Mouse (Mus musculus) right cerebral cortex, postnatal 25 days (tissue): Measurements from ENCODE around the gene Il13ra1.

Source experiments
- DNase-seq: peaks from one replicate; pipeline ENCODE4 v3.0.0; 2022

Gene Il13ra1

DNA sequence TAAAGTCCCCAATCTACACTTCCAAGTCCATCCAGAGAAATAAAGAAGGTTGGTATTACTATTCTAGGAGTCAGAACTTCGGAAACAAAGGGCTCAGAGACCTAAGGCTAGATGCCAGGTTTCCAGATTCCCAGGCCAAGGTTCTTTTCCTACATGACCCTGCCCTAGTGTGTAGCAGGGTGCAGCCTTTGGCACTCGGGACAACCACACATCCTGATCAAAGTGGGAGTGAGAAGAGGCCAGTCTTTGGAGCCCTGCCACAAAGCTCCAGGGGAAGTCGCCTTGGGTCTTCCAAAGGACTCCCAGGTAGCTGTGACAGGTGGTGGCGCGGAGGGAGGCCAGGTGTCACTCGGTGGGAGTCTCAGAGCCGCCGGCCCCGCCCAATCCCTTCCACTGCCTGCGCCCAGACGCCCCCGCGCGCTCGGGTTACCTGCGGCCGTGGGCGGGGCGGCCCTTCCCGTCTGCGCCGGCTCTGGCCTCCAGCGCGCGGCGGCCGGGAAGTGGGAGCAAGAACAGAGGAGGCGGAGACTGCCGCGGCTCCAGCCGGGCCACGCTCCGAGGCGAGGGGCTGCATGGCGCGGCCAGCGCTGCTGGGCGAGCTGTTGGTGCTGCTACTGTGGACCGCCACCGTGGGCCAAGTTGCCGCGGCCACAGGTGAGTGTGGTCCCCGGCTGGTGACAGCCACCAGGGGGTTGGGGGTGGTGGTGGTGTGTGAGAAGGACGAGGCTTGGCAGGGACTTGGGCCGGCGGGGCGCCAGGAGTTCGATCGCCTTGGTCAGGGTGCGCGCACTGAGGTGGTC, at the start of gene Il13ra1:
Gene Il13ra1, plus strand, starts transcription at position 489 of the 800 bp plus-strand sequence.
- DNase-seq = peak; percentile 7

- no peak for DNase-seq
These were observed 37.9 kb upstream of the Il13ra1 start for GRCm38 (mm10) chrX:36073997-36074396.

DNA sequence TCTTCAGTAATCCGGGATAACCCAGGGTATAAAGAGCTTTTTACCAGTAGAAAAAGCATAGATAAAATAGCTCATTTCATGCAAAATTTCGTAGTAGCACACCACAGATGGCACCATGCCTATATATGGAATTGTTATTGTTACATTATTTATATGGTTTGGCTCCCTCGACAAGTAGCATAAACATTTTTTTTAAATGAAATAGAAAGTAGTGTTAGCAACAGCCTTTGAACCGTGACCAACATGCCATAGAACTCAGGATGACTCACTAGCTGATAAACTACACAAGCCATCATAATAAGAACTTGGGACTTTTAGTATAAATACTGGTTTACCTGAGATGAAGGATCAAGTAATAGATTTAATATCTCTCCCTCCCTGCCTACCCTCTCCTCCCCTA, 34.7 kb upstream of the Il13ra1 start:
- DNase-seq = no peak

DNA sequence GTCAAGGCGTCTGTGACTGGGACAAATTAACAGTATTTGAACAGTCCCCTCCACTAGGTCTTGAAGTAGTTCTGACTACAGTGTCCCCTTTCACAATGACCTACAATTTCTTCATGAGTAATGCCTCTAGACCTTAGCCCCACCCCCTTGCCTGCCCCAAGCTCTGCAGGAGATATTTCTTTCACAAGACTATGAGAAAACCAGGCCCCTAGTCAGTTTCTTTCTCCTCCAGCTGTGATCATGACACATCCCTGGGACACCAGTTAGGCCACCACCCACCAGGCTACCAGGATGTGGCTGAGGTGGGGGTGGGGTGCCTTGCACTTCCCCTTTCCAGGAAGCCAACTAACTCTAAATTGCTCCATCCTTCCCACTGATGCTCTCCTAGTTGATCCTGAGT, 29.0 kb upstream of the Il13ra1 start:
- no peak for DNase-seq

- no peak for DNase-seq
These were observed 23.2 kb upstream of the Il13ra1 start for GRCm38 (mm10) chrX:36088464-36089256.

DNA sequence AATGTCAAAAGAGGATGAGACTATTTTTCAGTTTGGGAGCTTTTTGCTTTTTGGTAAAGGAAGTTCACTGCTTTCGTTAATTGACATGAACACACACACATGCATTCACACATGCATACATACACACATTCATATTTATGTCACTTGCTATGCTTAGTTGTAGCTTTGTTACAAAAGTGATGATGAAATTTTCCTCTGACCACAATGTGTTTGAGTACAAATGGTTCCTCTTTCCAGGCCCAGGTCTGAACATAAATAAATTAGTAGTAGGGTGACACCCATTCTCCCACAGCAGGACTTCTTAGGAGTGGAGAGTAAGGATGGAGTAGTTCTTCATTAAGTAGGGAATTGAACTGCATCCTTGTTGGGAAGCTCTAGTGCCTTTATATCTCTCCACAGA, 11.0 kb upstream of the Il13ra1 start:
- no peak for DNase-seq

- no peak for DNase-seq
These were observed 10.6 kb upstream of the Il13ra1 start for GRCm38 (mm10) chrX:36101318-36101717.

DNA sequence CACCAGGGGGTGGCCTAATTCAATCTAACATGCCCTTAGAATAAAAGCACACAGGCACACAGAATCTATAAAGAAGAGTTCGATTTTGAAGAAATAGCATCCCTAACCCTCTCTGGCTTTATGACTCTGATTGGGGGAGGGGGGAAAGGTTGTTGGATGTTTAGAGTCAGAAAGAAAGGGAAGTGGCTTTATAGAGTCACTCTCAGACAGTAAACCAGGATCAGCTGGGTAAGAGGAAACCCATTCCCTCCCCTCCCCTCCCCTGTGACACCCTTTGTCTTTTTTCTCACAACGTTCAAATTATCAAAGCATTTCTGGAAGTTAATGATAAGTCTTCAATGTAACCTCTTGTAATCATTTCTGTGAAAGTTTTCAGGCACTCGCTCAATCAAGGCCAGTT, 3.3 kb upstream of the Il13ra1 start:
- no peak for DNase-seq

DNA sequence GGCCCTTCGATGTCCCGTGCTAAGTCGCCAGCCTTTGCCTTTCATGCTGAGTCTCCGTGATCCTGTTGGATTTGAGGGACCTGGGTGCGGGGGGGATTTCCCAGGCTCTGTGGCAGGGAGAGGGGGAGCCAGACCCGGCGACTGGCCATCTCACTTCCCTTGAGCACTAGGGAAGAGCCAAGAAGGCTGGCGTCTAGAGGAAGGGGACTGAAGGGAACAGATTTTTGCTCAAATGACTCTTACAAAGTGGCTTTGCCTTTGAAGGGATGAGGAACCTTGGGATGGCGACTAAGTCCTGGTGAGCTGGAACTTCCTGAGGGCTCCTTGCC, 476 bp downstream of the Il13ra1 start:
- no peak for DNase-seq

DNA sequence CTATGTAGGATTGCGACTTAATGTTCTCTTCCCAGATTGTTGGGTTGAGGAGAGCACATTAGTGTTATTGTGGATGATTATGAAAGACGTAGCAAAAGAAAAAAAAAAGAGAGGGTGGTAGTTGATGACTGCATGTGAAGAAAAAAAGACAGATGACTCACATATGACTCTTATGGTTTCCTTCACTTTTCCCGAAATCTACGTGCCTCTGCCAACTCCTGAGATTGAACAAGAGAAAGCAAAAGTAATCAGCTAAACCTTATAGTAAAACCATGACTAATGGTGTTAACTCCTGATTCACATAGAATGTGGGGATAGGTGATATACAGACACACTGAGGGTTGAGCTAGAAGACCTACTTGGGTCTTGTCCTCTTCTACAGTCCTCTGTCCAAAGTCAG, 3.3 kb downstream of the Il13ra1 start:
- DNase-seq = no peak

- no peak for DNase-seq
These were observed 17.3 kb downstream of the Il13ra1 start for GRCm38 (mm10) chrX:36129037-36129770.

- no peak for DNase-seq
These were observed 17.8 kb downstream of the Il13ra1 start for GRCm38 (mm10) chrX:36129771-36130108.

GRCm38 (mm10) chrX:36136346-36136745, 24.4 kb downstream of the Il13ra1 start:
- no peak for DNase-seq

GRCm38 (mm10) chrX:36141994-36142639, 30.2 kb downstream of the Il13ra1 start:
- DNase-seq = no peak

- no peak for DNase-seq
These were observed 34.8 kb downstream of the Il13ra1 start for GRCm38 (mm10) chrX:36146746-36147145.

DNA sequence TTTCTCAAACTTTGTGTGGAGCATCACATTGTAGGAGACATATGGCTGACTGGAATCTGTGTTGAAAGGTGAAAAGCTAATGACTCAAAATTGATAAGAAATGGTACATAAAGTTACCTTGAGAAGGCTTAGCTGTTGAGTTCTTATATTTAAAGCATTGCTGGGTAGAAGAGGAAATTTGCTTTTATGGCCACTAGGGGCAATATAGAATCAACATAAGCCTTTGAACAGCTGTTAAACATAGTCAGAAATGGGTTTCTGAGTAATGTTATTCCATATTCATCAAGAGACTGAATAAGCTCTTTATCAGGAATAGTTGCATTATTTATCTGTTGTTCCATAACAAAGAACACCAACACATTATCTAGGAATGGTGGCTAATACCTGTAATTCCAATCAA, 38.2 kb downstream of the Il13ra1 start:
- no peak for DNase-seq

GRCm38 (mm10) chrX:36156677-36157076, 44.8 kb downstream of the Il13ra1 start:
- DNase-seq = no peak

DNA sequence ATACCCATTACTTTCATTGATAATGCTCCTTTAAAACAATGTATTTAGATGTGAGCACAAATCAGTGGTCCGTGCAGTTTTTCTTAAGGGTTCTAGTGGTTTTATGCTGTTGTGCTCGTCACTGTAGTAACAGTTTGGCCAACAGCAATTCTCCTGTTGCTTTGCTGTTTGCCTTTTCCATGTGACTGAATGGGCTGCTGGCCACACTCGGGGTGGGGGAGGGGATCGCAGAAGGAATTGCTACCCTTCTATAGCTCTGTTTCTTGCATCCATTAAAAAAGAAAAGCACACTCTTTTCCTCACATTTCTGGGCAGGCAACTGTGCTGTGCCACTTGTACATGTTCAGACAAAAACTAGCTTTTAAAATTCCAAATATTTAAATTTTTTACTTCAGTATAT, 49.7 kb downstream of the Il13ra1 start:
- DNase-seq = no peak

GRCm38 (mm10) chrX:36183625-36184024, 71.7 kb downstream of the Il13ra1 start:
- DNase-seq = no peak

- DNase-seq = no peak
These were observed 74.1 kb downstream of the Il13ra1 start for GRCm38 (mm10) chrX:36186036-36186435.

- DNase-seq = no peak
These were observed 74.5 kb downstream of the Il13ra1 start for GRCm38 (mm10) chrX:36186443-36186842.

DNA sequence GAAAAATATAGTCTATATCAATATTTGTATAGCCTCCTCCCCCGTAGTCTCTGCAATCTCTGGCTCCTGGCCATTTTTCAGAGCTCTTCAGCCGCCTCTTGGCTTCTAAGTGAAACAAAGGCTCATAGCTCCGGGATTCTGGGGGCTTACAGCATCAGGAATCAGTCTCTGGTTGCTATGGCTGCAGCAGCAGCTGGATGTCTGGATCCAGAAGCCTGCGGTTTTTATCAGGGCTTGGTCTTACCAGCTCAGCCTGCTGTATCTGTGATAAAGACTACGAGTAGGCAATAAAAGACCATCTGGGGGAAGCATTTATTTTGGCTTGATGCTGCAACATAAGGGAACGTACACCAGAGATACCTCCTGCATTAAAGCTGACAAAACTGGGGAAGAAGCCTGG, 82.0 kb downstream of the Il13ra1 start:
- DNase-seq = no peak
